ENCODE assay signal across 21 mouse cellular contexts in the genomic region with DNA sequence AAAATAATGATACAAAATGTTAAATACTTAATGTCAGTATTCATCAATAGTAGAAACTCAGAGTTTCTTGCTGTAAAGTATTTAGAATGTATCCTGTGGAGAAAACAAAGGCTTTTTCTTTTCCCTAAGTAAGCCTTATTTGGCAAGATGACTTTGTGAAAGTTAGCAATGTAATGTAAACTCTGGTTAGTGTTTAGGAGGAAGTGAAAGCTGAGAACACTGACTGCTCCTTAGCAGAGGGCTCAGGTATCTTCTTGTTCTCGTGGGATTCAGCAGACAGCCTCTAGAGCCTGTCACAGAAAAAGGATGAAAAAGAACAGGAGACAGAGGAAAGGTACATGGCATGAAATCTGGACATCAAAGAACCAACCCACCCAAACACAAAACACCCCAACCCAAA.
A peak's percentile ranks its signal among the peaks of the same experiment; 100 is the strongest.
DNase-seq lines count a peak whose midpoint lies in the region; ATAC-seq and TF ChIP-seq lines count a peak whose summit lies in the region.
"Had no signal": no experiment of that assay in that cellular context is flagged by ENCODE, and none has a peak within 500 bp of the region (broad histone marks: within the 10 kb centered on the region; RNA-seq: fewer than 3 reads in every experiment).

No protein-coding gene starts in this region.

- H3K9me3 ChIP-seq in CH12.LX (replicated peaks; ENCODE audit: low read length), result no peaks in the 10 kb centered on the region
- H3K9me3 ChIP-seq: embryonic facial prominence, embryonic 10.5 days; embryonic facial prominence, embryonic 12.5 days; forebrain, embryonic 13.5 days; forebrain, embryonic 15.5 days had no signal

- in situ Hi-C loops in CH12.LX (cut with MboI; ENCODE audit: low pct_ligation_motif_present, low pct_unique_long_range_greater_than_20kb, low sequenced_read_pairs), result loop anchor here (25.0 kb wide), 1 partner anchor 295 kb away; no protein-coding TSS in a partner anchor

- TF ChIP-seq EP300 in CH12.LX (IDR thresholded peaks at IDR 0.05; ENCODE audit: low read length), result peak; percentile 60

- H3K79me2 ChIP-seq in CH12.LX (replicated peaks; ENCODE audit: control insufficient read depth, extremely low read depth, insufficient read depth, poor library complexity, severe bottlenecking), result no peaks in the 10 kb centered on the region

- no peak overlapping the region for H3K4me2 ChIP-seq in CH12.LX (ENCODE audit: insufficient read depth, low read depth, poor library complexity, severe bottlenecking)
- H3K4me2 ChIP-seq: embryonic facial prominence, embryonic 12.5 days; forebrain, embryonic 13.5 days; forebrain, embryonic 15.5 days had no signal

- TF ChIP-seq RAD21 in CH12.LX (IDR thresholded peaks at IDR 0.05; ENCODE audit: low read depth, low read length), result no peak

- peaks cover 0 to 14% of the 10 kb centered on the region in 2 experiments; a peak in 1 of 4 replicates for H3K4me1 ChIP-seq in CH12.LX (ENCODE audit: control insufficient read depth in 1 of 2, insufficient read depth in 2 of 2)
- H3K4me1 ChIP-seq: embryonic facial prominence, embryonic 10.5 days; embryonic facial prominence, embryonic 12.5 days; forebrain, embryonic 15.5 days had no signal

- TF ChIP-seq CTCF in CH12.LX (conservative IDR thresholded peaks at IDR 0.05 in 1 of 2, IDR thresholded peaks at IDR 0.05 in 1 of 2; ENCODE audit: low read depth in 2 of 2, low read length in 2 of 2), result no peak

- H3K27ac ChIP-seq in CH12.LX (ENCODE audit: insufficient read depth, low read depth), result no peak overlapping the region
- H3K27ac ChIP-seq: embryonic facial prominence, embryonic 10.5 days; embryonic facial prominence, embryonic 12.5 days; forebrain, embryonic 13.5 days; forebrain, embryonic 15.5 days had no signal

- H3K27me3 ChIP-seq in CH12.LX (replicated peaks), result no peaks in the 10 kb centered on the region
- H3K27me3 ChIP-seq in splenic B cell, adult 2 months (ENCODE audit: control insufficient read depth, insufficient read depth, low read length, poor library complexity, severe bottlenecking), result no peaks in the 10 kb centered on the region
- H3K27me3 ChIP-seq: embryonic facial prominence, embryonic 12.5 days; forebrain, embryonic 13.5 days; forebrain, embryonic 15.5 days had no signal

- DNase-seq in CH12.LX (ENCODE audit: extremely low read depth), result no peak
- peak; percentile 16 for DNase-seq in splenic B cell, adult 2 months (ENCODE audit: low read depth, low spot score)
- DNase-seq in right cerebral cortex, postnatal 14 days, result no peak
- DNase-seq in adrenal gland, postnatal 4 days (ENCODE audit: low spot score in 2 of 2), result no peak
- no peak for DNase-seq in adipocyte (ENCODE audit: low spot score)
- DNase-seq: adrenal gland, adult 2 months; adrenal gland, postnatal 10 days; adrenal gland, postnatal 25 days; B cell, adult 2 months; cerebellum, adult 11-12 months; cerebellum, adult 2 months; cerebellum, adult 9-10 months; cerebellum, postnatal 10 days; cerebellum, postnatal 25 days; forebrain, postnatal 0 days had no signal

- ATAC-seq in megakaryocyte, adult 5-6 weeks (ENCODE audit: poor library complexity, severe bottlenecking), result 0 out of 2 replicates have a peak, but pooled peaks have one; percentile 35
- ATAC-seq: CD4-positive, CD25-positive, alpha-beta regulatory T cell, adult 4 months; forebrain, embryonic 15.5 days; forebrain, postnatal 0 days had no signal

- H3K36me3 ChIP-seq in CH12.LX (replicated peaks in 1 of 2; ENCODE audit: control insufficient read depth in 1 of 2, insufficient read depth in 1 of 2, low read length in 1 of 2), result peaks cover 9 to 53% of the 10 kb centered on the region in 2 experiments
- no peaks in the 10 kb centered on the region for H3K36me3 ChIP-seq in splenic B cell, adult 2 months (ENCODE audit: control insufficient read depth, insufficient read depth, low read length, poor library complexity, severe bottlenecking)
- H3K36me3 ChIP-seq: forebrain, embryonic 15.5 days had no signal

- dilution Hi-C loops in CH12.LX (cut with MboI; ENCODE audit: extremely low pct_ligation_motif_present, extremely low pct_unique_long_range_greater_than_20kb, low sequenced_read_pairs), result no loop called here

- no peak overlapping the region for H3K9ac ChIP-seq in CH12.LX (ENCODE audit: insufficient read depth, low read depth)
- H3K9ac ChIP-seq: embryonic facial prominence, embryonic 12.5 days; forebrain, embryonic 13.5 days; forebrain, embryonic 15.5 days; forebrain, postnatal 0 days had no signal

- TF ChIP-seq POLR2A in CH12.LX (IDR thresholded peaks at IDR 0.05; ENCODE audit: low read depth, low read length), result no peak

- H3K4me3 ChIP-seq in CH12.LX (replicated peaks in 1 of 3; ENCODE audit: low read depth in 2 of 3, low read length in 2 of 3, poor library complexity in 1 of 3), result no peak overlapping the region
- H3K4me3 ChIP-seq: embryonic facial prominence, embryonic 10.5 days; embryonic facial prominence, embryonic 12.5 days; forebrain, embryonic 13.5 days; forebrain, embryonic 15.5 days had no signal

TF ChIP-seq in CH12.LX, 34 proteins besides CTCF, POLR2A, EP300 and RAD21:
- TF ChIP-seq IRF4 (IDR thresholded peaks at IDR 0.05; ENCODE audit: low read depth, low read length) (peak; percentile 76), E2F4 (IDR thresholded peaks at IDR 0.05; ENCODE audit: insufficient replicate concordance, low read depth, low read length) (no peak), JUND (conservative IDR thresholded peaks at IDR 0.05; ENCODE audit: low read depth, low read length) (peak; percentile 19; the same call in 1 of the 2 replicates)
